Mouse (Mus musculus): Measurements from ENCODE around the gene Dhrs4.

GRCm38 (mm10) chr14:55479629-55480028 is 1.1 kb downstream of the Dhrs4 start:
- no peak for TF ChIP-seq POLR2A (IDR thresholded peaks at IDR 0.05; ENCODE audit: extremely low read depth, insufficient read depth, low read length)
- no peak for TF ChIP-seq CTCF (IDR thresholded peaks at IDR 0.05; ENCODE audit: extremely low read depth, insufficient read depth, low read length)

Measured in cortical plate, adult 2 months (tissue).